Mouse (Mus musculus) hindbrain, embryonic 16.5 days (tissue): ENCODE measurements at regions not wholly inside any gene's neighbourhood (a gene's known extent, or its start where the extent isn't known, plus 50 kb on each side); places are given as distances from the start of the nearest gene placed in this dataset.

Experiments
- ATAC-seq: fragments of 200-750 bp; cut with Nextera tagmentation; 2 replicates; pipeline ENCODE4 v1.8.0; 2017; ENCODE audit warnings: moderate TSS enrichment, moderate library complexity
- H3K27ac ChIP-seq: fragments of 300-500 bp; sonication (generic); 2 replicates; pipeline ENCODE4 v1.5.1; 2014; ENCODE audit warnings: low read depth, mild to moderate bottlenecking, control low read depth, low read length, moderate library complexity
- H3K27me3 ChIP-seq: fragments of 300-500 bp; sonication (generic); replicated peaks from 2 replicates; pipeline ENCODE4 v1.6.1; 2014; ENCODE audit warnings: low read length; ENCODE audit not compliant: control insufficient read depth, insufficient read depth
- H3K36me3 ChIP-seq: fragments of 300-500 bp; sonication (generic); 2 replicates; pipeline ENCODE4 v1.6.1; 2014; ENCODE audit warnings: mild to moderate bottlenecking, low read length, moderate library complexity, mixed read lengths; ENCODE audit not compliant: control insufficient read depth, insufficient read depth
- H3K4me1 ChIP-seq: fragments of 300-500 bp; sonication (generic); 2 replicates; pipeline ENCODE4 v1.6.1; 2014; ENCODE audit warnings: low read depth, low read length; ENCODE audit not compliant: control insufficient read depth, insufficient read depth
- H3K4me2 ChIP-seq: fragments of 300-500 bp; sonication (generic); 2 replicates; pipeline ENCODE4 v1.6.1; 2014; ENCODE audit warnings: mild to moderate bottlenecking, low read length, control low read depth, moderate library complexity
- H3K4me3 ChIP-seq: fragments of 300-500 bp; sonication (generic); 2 replicates; pipeline ENCODE4 v1.5.1; 2014; ENCODE audit warnings: mild to moderate bottlenecking, low read length, control low read depth, moderate library complexity
- H3K9ac ChIP-seq: fragments of 300-500 bp; sonication (generic); 2 replicates; pipeline ENCODE4 v1.6.1; 2014; ENCODE audit warnings: low read depth, mild to moderate bottlenecking, control low read depth, low read length, moderate library complexity
- H3K9me3 ChIP-seq: fragments of 300-500 bp; sonication (generic); 2 replicates; pipeline ENCODE4 v1.6.1; 2014; ENCODE audit warnings: mild to moderate bottlenecking, low read length, moderate library complexity; ENCODE audit not compliant: control insufficient read depth
- WGBS: fragments of 180-500 bp; shearing (Covaris S2); extraction: QIAGEN DNeasy Blood & Tissue Kit; methylation state at CpG from one replicate; pipeline ENCODE4 v1.1.7; 2014; 5-methylcytosine and 5-hydroxymethylcytosine counted together

- Histone ChIP-seq H3K4me2 (no peak overlapping the region), H3K4me3 (no peak overlapping the region), H3K9me3 (no peaks in the 10 kb centered on the region), H3K27ac (no peak overlapping the region), H3K36me3 (no peaks in the 10 kb centered on the region), H3K27me3 (no peaks in the 10 kb centered on the region), H3K4me1 (no peaks in the 10 kb centered on the region), H3K9ac (no peak overlapping the region)
- ATAC-seq, result no peak
- 94% methylated on average over 8 of the region's 8 CpGs for WGBS
These were observed 75.9 kb downstream of the Ccdc54 start for GRCm38 (mm10) chr16:50515039-50515438.

- no peaks in the 10 kb centered on the region for H3K4me1 ChIP-seq
- H3K27ac ChIP-seq, result no peak overlapping the region
- H3K9ac ChIP-seq, result no peak overlapping the region
- H3K36me3 ChIP-seq, result no peaks in the 10 kb centered on the region
- H3K9me3 ChIP-seq, result no peaks in the 10 kb centered on the region
- no peak for ATAC-seq
- H3K4me2 ChIP-seq, result no peak overlapping the region
- H3K27me3 ChIP-seq, result no peaks in the 10 kb centered on the region
- no peak overlapping the region for H3K4me3 ChIP-seq
- WGBS, result 64% methylated on average over 3 of the region's 3 CpGs
These were observed 78.9 kb downstream of the Ccdc54 start for GRCm38 (mm10) chr16:50512080-50512479.

GRCm38 (mm10) chr16:50509529-50509895 is 77.3 kb upstream of the Bbx start:
- H3K4me3 ChIP-seq, result no peak overlapping the region
- no peaks in the 10 kb centered on the region for H3K4me1 ChIP-seq
- no peak overlapping the region for H3K27ac ChIP-seq
- no peaks in the 10 kb centered on the region for H3K27me3 ChIP-seq
- H3K36me3 ChIP-seq, result no peaks in the 10 kb centered on the region
- H3K9ac ChIP-seq, result no peak overlapping the region
- WGBS, result 55% methylated on average over 4 of the region's 4 CpGs
- no peak for ATAC-seq
- H3K9me3 ChIP-seq, result no peaks in the 10 kb centered on the region
- no peak overlapping the region for H3K4me2 ChIP-seq

GRCm38 (mm10) chr16:50508673-50509528 is 76.7 kb upstream of the Bbx start:
- H3K9me3 ChIP-seq, result no peaks in the 10 kb centered on the region
- H3K27me3 ChIP-seq, result no peaks in the 10 kb centered on the region
- H3K36me3 ChIP-seq, result no peaks in the 10 kb centered on the region
- no peak overlapping the region for H3K4me2 ChIP-seq
- no peak for ATAC-seq
- no peak overlapping the region for H3K27ac ChIP-seq
- H3K9ac ChIP-seq, result no peak overlapping the region
- H3K4me3 ChIP-seq, result no peak overlapping the region
- WGBS, result 70% methylated on average over 14 of the region's 14 CpGs
- H3K4me1 ChIP-seq, result no peaks in the 10 kb centered on the region

GRCm38 (mm10) chr16:50504619-50505018 is 72.4 kb upstream of the Bbx start:
- Histone ChIP-seq H3K4me3 (no peak overlapping the region), H3K4me2 (no peak overlapping the region), H3K36me3 (no peaks in the 10 kb centered on the region), H3K9me3 (no peaks in the 10 kb centered on the region), H3K27ac (no peak overlapping the region), H3K27me3 (no peaks in the 10 kb centered on the region), H3K4me1 (no peaks in the 10 kb centered on the region), H3K9ac (no peak overlapping the region)
- no peak for ATAC-seq
- WGBS, result 69% methylated on average over 3 of the region's 3 CpGs

- 74% methylated on average over 7 of the region's 7 CpGs for WGBS
- Histone ChIP-seq H3K36me3 (no peaks in the 10 kb centered on the region), H3K9ac (no peak overlapping the region), H3K27ac (no peak overlapping the region), H3K4me1 (no peaks in the 10 kb centered on the region), H3K4me2 (no peak overlapping the region), H3K4me3 (no peak overlapping the region), H3K9me3 (no peaks in the 10 kb centered on the region), H3K27me3 (no peaks in the 10 kb centered on the region)
- no peak for ATAC-seq
These were observed 66.7 kb upstream of the Bbx start for GRCm38 (mm10) chr16:50498909-50499308.

GRCm38 (mm10) chr16:50493662-50494061 is 61.5 kb upstream of the Bbx start:
- no peak for ATAC-seq
- 98% methylated on average over 2 of the region's 2 CpGs for WGBS

GRCm38 (mm10) chr16:50489244-50489643 is 57.1 kb upstream of the Bbx start:
- Histone ChIP-seq H3K4me1 (no peaks in the 10 kb centered on the region), H3K9me3 (no peaks in the 10 kb centered on the region)
- WGBS, result 88% methylated on average over 6 of the region's 6 CpGs

More at GRCm38 (mm10) chr16:50493662-50494061, 61.5 kb upstream of the Bbx start:
- Histone ChIP-seq H3K4me1 (no peaks in the 10 kb centered on the region), H3K4me3 (no peak overlapping the region), H3K9me3 (no peaks in the 10 kb centered on the region), H3K36me3 (no peaks in the 10 kb centered on the region), H3K4me2 (no peak overlapping the region), H3K27me3 (no peaks in the 10 kb centered on the region), H3K9ac (no peak overlapping the region), H3K27ac (no peak overlapping the region)

GRCm38 (mm10) chr16:50482360-50482786 is 50.2 kb upstream of the Bbx start:
- Histone ChIP-seq H3K4me3 (no peak overlapping the region), H3K27me3 (no peaks in the 10 kb centered on the region), H3K9ac (no peak overlapping the region), H3K36me3 (no peaks in the 10 kb centered on the region), H3K9me3 (no peaks in the 10 kb centered on the region), H3K4me1 (no peaks in the 10 kb centered on the region), H3K27ac (no peak overlapping the region), H3K4me2 (no peak overlapping the region)
- ATAC-seq, result no peak
- WGBS, result 30% methylated on average over 9 of the region's 9 CpGs

More at GRCm38 (mm10) chr16:50489244-50489643, 57.1 kb upstream of the Bbx start:
- Histone ChIP-seq H3K4me2 (no peak overlapping the region), H3K27ac (no peak overlapping the region), H3K9ac (no peak overlapping the region), H3K4me3 (no peak overlapping the region), H3K27me3 (no peaks in the 10 kb centered on the region), H3K36me3 (no peaks in the 10 kb centered on the region)
- ATAC-seq, result no peak
